Mouse (Mus musculus) heart, embryonic 14.5 days (tissue): ENCODE measurements around the gene Ap4b1. TPM values are rescaled to one million over a fixed set of nuclear protein-coding genes. Genes with fewer than 3 reads are reported as not detected.
"Not testable (repeated sequence)": the region's sequence is repeated elsewhere in the genome, so short reads cannot be mapped to it uniquely, and the experiment has no call there.

Experiments used
- ATAC-seq: fragments of 200-750 bp; cut with Nextera tagmentation; 2 replicates; pipeline ENCODE4 v1.8.0; 2017; ENCODE audit warnings: low read depth, moderate TSS enrichment; ENCODE audit not compliant: insufficient number of reproducible peaks, insufficient read depth, low FRiP score
- H3K27ac ChIP-seq, 2 experiments: fragments of 200-500 bp in 1 of 2; fragments of 300-500 bp in 1 of 2; sonication (generic) in 1 of 2; replicated peaks in 1 of 2; 2 replicates each; pipeline ENCODE4 v1.5.1; 2012 to 2014; ENCODE audit warnings: low read depth in 2 of 2, low read length in 2 of 2, control low read depth in 1 of 2, mild to moderate bottlenecking in 1 of 2, mixed read lengths in 1 of 2; ENCODE audit not compliant: control insufficient read depth in 1 of 2, insufficient read depth in 1 of 2
- H3K27me3 ChIP-seq: fragments of 300-500 bp; sonication (generic); 2 replicates; pipeline ENCODE4 v1.6.1; 2014; ENCODE audit warnings: mild to moderate bottlenecking, low read length, control low read depth; ENCODE audit not compliant: control insufficient read depth, insufficient read depth
- H3K36me3 ChIP-seq: fragments of 300-500 bp; sonication (generic); 2 replicates; pipeline ENCODE4 v1.6.1; 2014; ENCODE audit warnings: mild to moderate bottlenecking, control low read depth, low read length, mixed read lengths; ENCODE audit not compliant: control insufficient read depth, insufficient read depth
- H3K4me1 ChIP-seq, 2 experiments: fragments of 200-500 bp in 1 of 2; fragments of 300-500 bp in 1 of 2; sonication (generic) in 1 of 2; 2 replicates each; pipeline ENCODE4 v1.6.1; 2012 to 2014; ENCODE audit warnings: low read length in 2 of 2, control low read depth in 1 of 2, mixed read lengths in 1 of 2; ENCODE audit not compliant: control insufficient read depth in 2 of 2, insufficient read depth in 2 of 2
- H3K4me2 ChIP-seq: fragments of 300-500 bp; sonication (generic); 2 replicates; pipeline ENCODE4 v1.6.1; 2014; ENCODE audit warnings: mild to moderate bottlenecking, low read length
- H3K4me3 ChIP-seq, 2 experiments: fragments of 200-500 bp in 1 of 2; fragments of 300-500 bp in 1 of 2; sonication (generic) in 1 of 2; 2 replicates each; pipeline ENCODE4 v1.5.1; 2012 to 2014; ENCODE audit warnings: low read length in 2 of 2, mild to moderate bottlenecking in 2 of 2, control low read depth in 1 of 2, low read depth in 1 of 2, moderate library complexity in 1 of 2; ENCODE audit not compliant: control insufficient read depth in 1 of 2, insufficient read depth in 1 of 2
- H3K9ac ChIP-seq: fragments of 300-500 bp; sonication (generic); 2 replicates; pipeline ENCODE4 v1.6.1; 2014; ENCODE audit warnings: mild to moderate bottlenecking, low read length
- H3K9me3 ChIP-seq: fragments of 300-500 bp; sonication (generic); 2 replicates; pipeline ENCODE4 v1.6.1; 2016; ENCODE audit warnings: low read length, control low read depth; ENCODE audit not compliant: control insufficient read depth
- WGBS: fragments of 180-500 bp; shearing (Covaris S2); extraction: QIAGEN DNeasy Blood & Tissue Kit; methylation state at CpG from one replicate; pipeline ENCODE4 v1.1.7; 2014; 5-methylcytosine and 5-hydroxymethylcytosine counted together
- polyA plus RNA-seq: library from polyadenylated mRNA; unstranded; fragments of >200 nt; fragmentation: Nextera tagmentation; extraction: Ambion mirVana; gene quantifications from 2 replicates; pipeline ENCODE4 v1.2.1, GENCODE M21; 2014

The Ap4b1 gene
- polyA plus RNA-seq, 1 experiment from 2014 or later: 18.9 TPM

DNA sequence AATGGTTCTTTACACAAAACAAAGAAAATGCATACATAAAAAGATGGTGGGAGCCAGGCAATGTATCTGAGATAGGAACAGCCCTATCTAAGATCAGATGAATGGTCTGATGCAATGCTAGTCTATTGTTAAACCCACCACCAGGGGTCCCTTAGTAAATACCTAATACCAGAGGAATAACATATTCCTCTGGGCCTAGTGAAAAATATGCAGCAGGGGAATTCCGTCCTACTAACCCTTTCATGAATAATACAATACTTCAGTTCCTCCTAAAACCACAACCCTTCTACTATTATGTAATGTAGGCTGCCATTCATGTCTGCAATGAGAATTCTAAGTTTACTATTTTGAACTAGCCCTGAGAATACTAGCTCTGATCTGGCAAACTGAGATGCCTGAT, 21.4 kb downstream of the Ap4b1 start:
- WGBS: 65% methylated on average over 1 of the region's 1 CpGs
- H3K4me3 ChIP-seq, ATAC-seq, H3K36me3 ChIP-seq, H3K9me3 ChIP-seq, H3K27me3 ChIP-seq, H3K4me2 ChIP-seq, H3K9ac ChIP-seq: not testable (repeated sequence)
- H3K4me1 ChIP-seq: peaks cover 5 to 24% of the 10 kb centered on the region in 2 experiments
- peak overlapping the region in 1 of 2 experiments; percentile 19; a peak in 1 of 4 replicates for H3K27ac ChIP-seq

DNA sequence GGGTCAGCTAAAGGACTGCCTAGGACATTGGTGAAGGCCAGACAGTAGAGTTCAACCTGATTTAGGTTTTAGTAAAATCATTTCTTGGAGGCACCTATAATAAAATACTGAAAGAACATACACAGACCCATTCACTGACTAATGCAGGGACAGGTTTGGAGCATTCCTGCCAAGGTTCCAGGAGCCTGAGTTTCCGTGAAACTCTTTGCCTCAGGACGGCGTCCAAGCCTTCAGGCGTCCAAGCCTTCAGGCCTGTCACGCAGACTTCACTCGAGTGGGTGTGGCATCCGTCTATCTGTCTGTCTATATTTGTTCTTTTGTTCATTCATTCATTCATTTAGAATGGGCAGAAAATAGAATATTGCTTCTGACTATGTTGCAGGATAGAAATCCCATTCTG, 21.8 kb downstream of the Ap4b1 start:
- H3K9ac ChIP-seq: no peak overlapping the region
- H3K9me3 ChIP-seq: no peaks in the 10 kb centered on the region
- peaks cover 5 to 24% of the 10 kb centered on the region in 2 experiments for H3K4me1 ChIP-seq
- no peaks in the 10 kb centered on the region for H3K36me3 ChIP-seq
- no peak overlapping the region for H3K4me2 ChIP-seq
- WGBS: 46% methylated on average over 7 of the region's 7 CpGs
- ATAC-seq: no peak
- peak overlapping the region in 1 of 2 experiments; percentile 19; a peak in 1 of 4 replicates for H3K27ac ChIP-seq
- no peak overlapping the region for H3K4me3 ChIP-seq
- H3K27me3 ChIP-seq: no peaks in the 10 kb centered on the region

DNA sequence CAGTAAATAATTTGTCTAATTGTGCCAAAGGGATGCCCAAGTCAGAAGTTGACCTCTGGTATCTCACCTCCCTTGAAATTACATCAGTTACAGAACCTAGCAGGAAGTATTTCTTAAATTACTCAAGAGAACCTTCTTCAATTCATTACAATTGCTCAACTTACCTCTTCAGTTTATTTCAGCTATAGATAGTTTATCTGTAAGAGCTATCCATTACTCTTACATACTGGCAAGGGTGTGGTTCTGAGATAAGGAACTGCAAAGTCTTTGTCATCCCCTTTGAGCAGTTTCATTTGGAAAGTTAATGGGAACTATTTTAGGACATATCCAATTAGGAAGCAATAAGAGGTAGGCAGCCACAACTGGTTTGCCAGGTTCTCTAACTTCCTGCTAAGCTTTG, 23.1 kb downstream of the Ap4b1 start, which contains the start of gene Bcl2l15:
Gene Bcl2l15, plus strand, starts transcription at position 176 of the 400 bp plus-strand sequence.
- ATAC-seq: no peak

DNA sequence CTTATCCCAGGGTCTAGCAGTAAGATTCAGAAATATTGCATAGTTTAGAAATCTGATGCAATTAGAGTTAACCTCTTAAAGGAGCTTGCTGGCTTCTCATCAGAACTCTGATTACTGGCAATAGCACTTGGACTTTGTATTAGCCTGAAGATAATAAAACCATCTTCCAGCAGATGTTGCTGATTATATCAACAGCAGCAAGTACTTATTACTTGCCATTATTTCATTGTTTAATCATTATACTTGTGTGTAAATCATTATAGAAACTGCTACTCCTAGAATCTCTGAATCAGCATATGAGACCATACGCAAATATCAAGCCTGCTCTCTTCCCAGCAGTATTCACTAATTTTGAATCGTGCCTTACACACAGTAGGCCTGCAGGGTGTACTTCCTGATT, 24.7 kb downstream of the Ap4b1 start:
- H3K27me3 ChIP-seq: no peaks in the 10 kb centered on the region
- no peak overlapping the region for H3K4me2 ChIP-seq
- no peaks in the 10 kb centered on the region for H3K9me3 ChIP-seq
- peaks cover 5 to 24% of the 10 kb centered on the region in 2 experiments for H3K4me1 ChIP-seq
- no peak overlapping the region for H3K27ac ChIP-seq
- no peak for ATAC-seq
- H3K9ac ChIP-seq: no peak overlapping the region
- no peak overlapping the region for H3K4me3 ChIP-seq
- 92% methylated on average over 2 of the region's 2 CpGs for WGBS
- H3K36me3 ChIP-seq: no peaks in the 10 kb centered on the region

More for the DNA sequence above, 23.1 kb downstream of the Ap4b1 start, which contains the start of gene Bcl2l15:
- Histone ChIP-seq H3K4me2 (no peak within 1 kb of the TSS), H3K36me3 (no peaks in the 10 kb centered on the region), H3K27me3 (no peaks in the 10 kb centered on the region), H3K4me1 (peaks cover 5 to 24% of the 10 kb centered on the region in 2 experiments), H3K9me3 (no peaks in the 10 kb centered on the region), H3K4me3 (no peak within 1 kb of the TSS), H3K9ac (no peak within 1 kb of the TSS), H3K27ac (peak within 1 kb of the TSS in 1 of 2 experiments; percentile 19; a peak in 2 of 4 replicates)

DNA sequence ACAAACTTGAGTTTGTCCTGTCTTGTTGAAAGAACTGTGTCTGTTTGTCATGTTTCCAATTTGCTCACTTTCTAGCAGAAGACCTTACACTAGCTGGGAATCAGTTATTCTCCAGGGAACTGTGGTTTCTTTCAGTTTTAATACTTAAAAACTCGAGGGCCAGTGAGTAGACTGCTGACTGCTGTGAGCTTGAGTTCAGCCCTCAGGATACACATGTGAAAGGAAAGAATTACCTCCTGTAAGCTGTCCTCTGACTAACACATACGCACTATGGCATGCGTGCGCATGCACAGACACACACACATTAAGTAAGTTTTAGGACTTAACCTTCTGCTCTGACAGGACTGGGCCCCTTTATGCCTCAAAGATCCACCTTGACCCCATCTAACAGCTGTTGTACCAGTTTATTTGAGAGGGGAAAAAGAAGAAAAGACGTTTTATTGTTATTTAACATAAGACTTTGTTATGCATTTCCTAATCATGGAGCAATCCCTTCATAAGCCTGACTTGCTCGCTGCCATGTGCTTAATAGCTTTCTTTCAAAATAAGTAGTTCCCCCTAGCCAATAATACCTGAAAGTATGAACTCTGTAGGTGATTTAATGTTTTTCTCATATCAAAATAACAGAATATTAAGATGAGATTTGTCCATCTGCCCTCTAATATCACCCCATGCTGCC, 26.1 kb downstream of the Ap4b1 start:
- H3K27ac ChIP-seq: no peak overlapping the region
- no peak overlapping the region for H3K9ac ChIP-seq
- ATAC-seq: no peak
- H3K4me3 ChIP-seq: no peak overlapping the region
- no peaks in the 10 kb centered on the region for H3K36me3 ChIP-seq
- no peaks in the 10 kb centered on the region for H3K27me3 ChIP-seq
- H3K4me2 ChIP-seq: no peak overlapping the region
- 80% methylated on average over 6 of the region's 6 CpGs for WGBS
- peaks cover 5 to 24% of the 10 kb centered on the region in 2 experiments for H3K4me1 ChIP-seq
- no peaks in the 10 kb centered on the region for H3K9me3 ChIP-seq

DNA sequence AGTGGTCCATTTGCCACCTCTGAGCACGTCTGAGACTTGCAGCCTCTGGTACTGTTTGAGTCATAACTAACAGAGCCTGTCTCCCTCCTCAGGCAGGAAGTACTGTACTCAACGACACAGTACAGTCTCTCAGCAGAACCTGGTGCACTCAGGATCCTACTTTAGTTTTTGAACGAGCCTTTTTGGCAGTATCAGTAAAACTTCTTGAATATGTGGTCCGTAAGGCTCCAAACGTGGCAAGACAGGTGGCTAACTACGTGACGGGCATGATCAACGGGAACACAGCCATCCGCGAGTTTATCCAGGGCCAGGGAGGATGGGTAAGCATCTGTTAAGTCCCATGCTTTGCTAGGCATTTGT, 26.6 kb downstream of the Ap4b1 start:
- WGBS: 70% methylated on average over 10 of the region's 10 CpGs
- H3K4me2 ChIP-seq: no peak overlapping the region
- H3K36me3 ChIP-seq: no peaks in the 10 kb centered on the region
- no peaks in the 10 kb centered on the region for H3K27me3 ChIP-seq
- H3K27ac ChIP-seq: no peak overlapping the region
- H3K4me3 ChIP-seq: no peak overlapping the region
- H3K9me3 ChIP-seq: no peaks in the 10 kb centered on the region
- H3K9ac ChIP-seq: no peak overlapping the region
- ATAC-seq: no peak
- peaks cover 5 to 19% of the 10 kb centered on the region in 2 experiments for H3K4me1 ChIP-seq

DNA sequence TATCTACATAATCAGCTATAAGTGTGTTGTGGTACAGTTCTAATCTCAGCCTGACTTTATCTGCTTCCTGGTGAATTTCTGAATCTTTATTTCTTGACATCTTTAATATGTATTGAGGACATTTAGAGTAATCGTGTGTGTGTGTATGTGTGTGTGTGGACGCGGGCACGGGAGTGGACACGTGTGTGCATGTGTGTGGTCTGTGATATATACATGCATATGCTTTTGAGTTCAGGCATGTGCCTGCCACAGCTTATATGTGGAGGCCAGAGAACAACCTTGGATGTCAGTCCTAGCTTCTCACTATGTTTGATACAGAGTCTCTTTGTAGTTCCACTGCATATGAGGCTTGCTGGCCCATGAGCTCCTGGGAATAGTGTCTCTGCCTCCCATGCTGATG, 27.1 kb downstream of the Ap4b1 start:
- peaks cover 2 to 14% of the 10 kb centered on the region in 2 experiments; a peak in 3 of 4 replicates for H3K4me1 ChIP-seq
- H3K4me3 ChIP-seq: no peak overlapping the region
- H3K36me3 ChIP-seq: no peaks in the 10 kb centered on the region
- no peak overlapping the region for H3K4me2 ChIP-seq
- 88% methylated on average over 5 of the region's 5 CpGs for WGBS
- H3K9ac ChIP-seq: no peak overlapping the region
- H3K27me3 ChIP-seq: no peaks in the 10 kb centered on the region
- ATAC-seq: no peak
- no peaks in the 10 kb centered on the region for H3K9me3 ChIP-seq
- no peak overlapping the region for H3K27ac ChIP-seq

DNA sequence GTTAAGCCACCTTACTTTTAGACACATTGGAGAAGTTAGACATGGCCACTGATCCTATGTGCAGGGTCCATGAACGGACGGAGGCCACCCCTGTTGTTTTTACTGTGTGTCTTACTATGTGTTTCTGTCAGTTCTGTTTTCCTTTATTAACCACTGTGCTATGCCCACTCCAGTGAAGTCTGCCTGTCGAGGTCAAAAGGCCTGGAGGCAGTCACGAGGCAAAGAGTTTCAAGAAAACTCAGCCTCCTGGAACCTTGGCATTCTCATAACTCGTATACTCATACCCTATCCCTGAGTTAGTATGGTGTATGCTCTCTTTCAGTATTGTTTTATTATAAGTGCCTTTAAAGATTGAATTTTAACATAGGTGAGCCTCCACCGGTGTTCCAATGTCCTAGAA, 30.4 kb downstream of the Ap4b1 start:
- 88% methylated on average over 6 of the region's 6 CpGs for WGBS
- H3K4me3 ChIP-seq: no peak overlapping the region
- H3K27me3 ChIP-seq: no peaks in the 10 kb centered on the region
- ATAC-seq: no peak
- no peak overlapping the region for H3K9ac ChIP-seq
- no peak overlapping the region for H3K4me2 ChIP-seq
- no peaks in the 10 kb centered on the region for H3K4me1 ChIP-seq
- H3K27ac ChIP-seq: no peak overlapping the region
- H3K9me3 ChIP-seq: no peaks in the 10 kb centered on the region
- no peaks in the 10 kb centered on the region for H3K36me3 ChIP-seq
